Mouse (Mus musculus) lung, postnatal 0 days (tissue): ENCODE data around the gene AI854703.

Experiments used
- CTCF ChIP-seq: IDR thresholded peaks from 2 replicates; pipeline ENCODE4 v1.5.1; 2016; ENCODE audit warnings: antibody characterized with exemption, mild to moderate bottlenecking
- EP300 ChIP-seq: IDR thresholded peaks from 2 replicates; pipeline ENCODE4 v1.6.1; 2016; ENCODE audit warnings: antibody characterized with exemption, mild to moderate bottlenecking, control low read depth

GRCm38 (mm10) chr6:48638553-48638952 lies 12.0 kb downstream of the AI854703 start:
- no peak for TF ChIP-seq CTCF
- no peak for TF ChIP-seq EP300
